Mouse (Mus musculus): Measurements from ENCODE around the gene Smad5. TPM values are rescaled to one million over a fixed set of nuclear protein-coding genes. Genes with fewer than 3 reads are reported as not detected.

Smad5 gene
- polyA plus RNA-seq, 1 experiment from 2014 or later: 45.3 TPM

- Histone ChIP-seq H3K9me3 (ENCODE audit: control insufficient read depth, low read length) (no peaks in the 10 kb centered on the region), H3K36me3 (ENCODE audit: control insufficient read depth, insufficient read depth, low read length) (no peaks in the 10 kb centered on the region), H3K9ac (ENCODE audit: low read depth, low read length) (peak overlapping the region; percentile 65), H3K4me3 (ENCODE audit: low read depth, low read length) (peak overlapping the region; percentile 52), H3K27ac (replicated peaks; ENCODE audit: low read depth, low read length) (no peak overlapping the region), H3K4me2 (ENCODE audit: low read depth, low read length) (peak overlapping the region; percentile 98), H3K27me3 (replicated peaks; ENCODE audit: control insufficient read depth, insufficient read depth, low read length) (peaks cover 49% of the 10 kb centered on the region), H3K4me1 (ENCODE audit: control insufficient read depth, insufficient read depth, low read length) (peaks cover 18% of the 10 kb centered on the region)
- DNase-seq (ENCODE audit: low spot score): peak; percentile 66
- no peak for ATAC-seq (ENCODE audit: low read depth)
- WGBS: 0% methylated on average over 33 of the region's 41 CpGs
These were observed 49.8 kb downstream of the Smad5 start for GRCm38 (mm10) chr13:56752474-56753191.

GRCm38 (mm10) chr13:56753192-56753951 is 50.6 kb downstream of the Smad5 start, which contains the start of gene Gm45623:
TSS of gene Gm45623 (minus strand) at chr13:56753827.
- no peaks in the 10 kb centered on the region for H3K9me3 ChIP-seq (ENCODE audit: control insufficient read depth, low read length)
- peaks cover 18% of the 10 kb centered on the region for H3K4me1 ChIP-seq (ENCODE audit: control insufficient read depth, insufficient read depth, low read length)
- ATAC-seq (ENCODE audit: low read depth): peak; percentile 30; the same call in 1 of the 2 replicates
- 1% methylated on average over 29 of the region's 71 CpGs for WGBS
- peak within 1 kb of the TSS; percentile 98 for H3K4me2 ChIP-seq (ENCODE audit: low read depth, low read length)
- H3K4me3 ChIP-seq (ENCODE audit: low read depth, low read length): peak within 1 kb of the TSS; percentile 52
- no peak within 1 kb of the TSS for H3K27ac ChIP-seq (replicated peaks; ENCODE audit: low read depth, low read length)
- H3K36me3 ChIP-seq (ENCODE audit: control insufficient read depth, insufficient read depth, low read length): no peaks in the 10 kb centered on the region
- peak within 1 kb of the TSS; percentile 65 for H3K9ac ChIP-seq (ENCODE audit: low read depth, low read length)
- peaks cover 49% of the 10 kb centered on the region for H3K27me3 ChIP-seq (replicated peaks; ENCODE audit: control insufficient read depth, insufficient read depth, low read length)
- no peak for DNase-seq (ENCODE audit: low spot score)

GRCm38 (mm10) chr13:56755871-56756270 is 53.1 kb downstream of the Smad5 start:
- DNase-seq (ENCODE audit: low spot score): no peak
- Histone ChIP-seq H3K9me3 (ENCODE audit: control insufficient read depth, low read length) (no peaks in the 10 kb centered on the region), H3K4me3 (ENCODE audit: low read depth, low read length) (no peak overlapping the region), H3K4me1 (ENCODE audit: control insufficient read depth, insufficient read depth, low read length) (peaks cover 18% of the 10 kb centered on the region), H3K4me2 (ENCODE audit: low read depth, low read length) (no peak overlapping the region), H3K27ac (replicated peaks; ENCODE audit: low read depth, low read length) (no peak overlapping the region), H3K36me3 (ENCODE audit: control insufficient read depth, insufficient read depth, low read length) (no peaks in the 10 kb centered on the region), H3K27me3 (replicated peaks; ENCODE audit: control insufficient read depth, insufficient read depth, low read length) (peaks cover 46% of the 10 kb centered on the region), H3K9ac (ENCODE audit: low read depth, low read length) (no peak overlapping the region)
- 76% methylated on average over 6 of the region's 6 CpGs for WGBS
- no peak for ATAC-seq (ENCODE audit: low read depth)

- H3K4me1 ChIP-seq (ENCODE audit: control insufficient read depth, insufficient read depth, low read length): peaks cover 15% of the 10 kb centered on the region
- H3K4me2 ChIP-seq (ENCODE audit: low read depth, low read length): no peak overlapping the region
- DNase-seq (ENCODE audit: low spot score) (no peak), ATAC-seq (ENCODE audit: low read depth) (no peak)
- H3K36me3 ChIP-seq (ENCODE audit: control insufficient read depth, insufficient read depth, low read length): no peaks in the 10 kb centered on the region
- no peak overlapping the region for H3K27ac ChIP-seq (replicated peaks; ENCODE audit: low read depth, low read length)
- 47% methylated on average over 11 of the region's 12 CpGs for WGBS
- H3K4me3 ChIP-seq (ENCODE audit: low read depth, low read length): no peak overlapping the region
- H3K27me3 ChIP-seq (replicated peaks; ENCODE audit: control insufficient read depth, insufficient read depth, low read length): peaks cover 33% of the 10 kb centered on the region
- H3K9ac ChIP-seq (ENCODE audit: low read depth, low read length): no peak overlapping the region
- H3K9me3 ChIP-seq (ENCODE audit: control insufficient read depth, low read length): no peaks in the 10 kb centered on the region
These were observed 54.4 kb downstream of the Smad5 start for GRCm38 (mm10) chr13:56757201-56757600.

- Histone ChIP-seq H3K4me1 (ENCODE audit: control insufficient read depth, insufficient read depth, low read length) (peaks cover 6% of the 10 kb centered on the region), H3K9me3 (ENCODE audit: control insufficient read depth, low read length) (no peaks in the 10 kb centered on the region), H3K4me3 (ENCODE audit: low read depth, low read length) (no peak overlapping the region), H3K9ac (ENCODE audit: low read depth, low read length) (no peak overlapping the region), H3K4me2 (ENCODE audit: low read depth, low read length) (no peak overlapping the region), H3K27me3 (replicated peaks; ENCODE audit: control insufficient read depth, insufficient read depth, low read length) (peaks cover 20% of the 10 kb centered on the region), H3K27ac (replicated peaks; ENCODE audit: low read depth, low read length) (no peak overlapping the region), H3K36me3 (ENCODE audit: control insufficient read depth, insufficient read depth, low read length) (no peaks in the 10 kb centered on the region)
- DNase-seq (ENCODE audit: low spot score): peak; percentile 72
- ATAC-seq (ENCODE audit: low read depth): no peak
- 29% methylated on average over 6 of the region's 6 CpGs for WGBS
These were observed 55.7 kb downstream of the Smad5 start for GRCm38 (mm10) chr13:56758492-56758891.

- H3K4me2 ChIP-seq (ENCODE audit: low read depth, low read length): no peak overlapping the region
- no peak overlapping the region for H3K4me3 ChIP-seq (ENCODE audit: low read depth, low read length)
- no peak for DNase-seq (ENCODE audit: low spot score)
- H3K4me1 ChIP-seq (ENCODE audit: control insufficient read depth, insufficient read depth, low read length): peaks cover 7% of the 10 kb centered on the region
- no peak overlapping the region for H3K9ac ChIP-seq (ENCODE audit: low read depth, low read length)
- ATAC-seq (ENCODE audit: low read depth): no peak
- H3K9me3 ChIP-seq (ENCODE audit: control insufficient read depth, low read length): no peaks in the 10 kb centered on the region
- no peaks in the 10 kb centered on the region for H3K27me3 ChIP-seq (replicated peaks; ENCODE audit: control insufficient read depth, insufficient read depth, low read length)
- no peaks in the 10 kb centered on the region for H3K36me3 ChIP-seq (ENCODE audit: control insufficient read depth, insufficient read depth, low read length)
- WGBS: 28% methylated on average over 13 of the region's 13 CpGs
- no peak overlapping the region for H3K27ac ChIP-seq (replicated peaks; ENCODE audit: low read depth, low read length)
These were observed 59.8 kb downstream of the Smad5 start for GRCm38 (mm10) chr13:56762446-56763229.

- Histone ChIP-seq H3K9me3 (ENCODE audit: control insufficient read depth, low read length) (no peaks in the 10 kb centered on the region), H3K27me3 (replicated peaks; ENCODE audit: control insufficient read depth, insufficient read depth, low read length) (no peaks in the 10 kb centered on the region), H3K4me3 (ENCODE audit: low read depth, low read length) (peak overlapping the region; percentile 9; the same call in 1 of the 2 replicates), H3K4me1 (ENCODE audit: control insufficient read depth, insufficient read depth, low read length) (peaks cover 7% of the 10 kb centered on the region), H3K9ac (ENCODE audit: low read depth, low read length) (no peak overlapping the region), H3K36me3 (ENCODE audit: control insufficient read depth, insufficient read depth, low read length) (no peaks in the 10 kb centered on the region), H3K27ac (replicated peaks; ENCODE audit: low read depth, low read length) (no peak overlapping the region), H3K4me2 (ENCODE audit: low read depth, low read length) (peak overlapping the region; percentile 48)
- DNase-seq (ENCODE audit: low spot score) (no peak), ATAC-seq (ENCODE audit: low read depth) (peak; percentile 41; the same call in 1 of the 2 replicates)
- WGBS: 31% methylated on average over 25 of the region's 25 CpGs
These were observed 62.6 kb downstream of the Smad5 start for GRCm38 (mm10) chr13:56765284-56766032.

- no peaks in the 10 kb centered on the region for H3K36me3 ChIP-seq (ENCODE audit: control insufficient read depth, insufficient read depth, low read length)
- no peak overlapping the region for H3K4me2 ChIP-seq (ENCODE audit: low read depth, low read length)
- no peak overlapping the region for H3K4me3 ChIP-seq (ENCODE audit: low read depth, low read length)
- H3K9ac ChIP-seq (ENCODE audit: low read depth, low read length): no peak overlapping the region
- no peaks in the 10 kb centered on the region for H3K27me3 ChIP-seq (replicated peaks; ENCODE audit: control insufficient read depth, insufficient read depth, low read length)
- ATAC-seq (ENCODE audit: low read depth) (no peak), DNase-seq (ENCODE audit: low spot score) (no peak)
- no peaks in the 10 kb centered on the region for H3K9me3 ChIP-seq (ENCODE audit: control insufficient read depth, low read length)
- whole genome bisulfite sequencing: 40% methylated on average over 5 of the region's 5 CpGs
- H3K4me1 ChIP-seq (ENCODE audit: control insufficient read depth, insufficient read depth, low read length): peaks cover 7% of the 10 kb centered on the region
- H3K27ac ChIP-seq (replicated peaks; ENCODE audit: low read depth, low read length): no peak overlapping the region
These were observed 63.4 kb downstream of the Smad5 start for GRCm38 (mm10) chr13:56766211-56766610.
